Mouse (Mus musculus) ES-E14 (cell line): ENCODE results near the gene Bpi. TPM values are rescaled to one million over a fixed set of nuclear protein-coding genes. Genes with fewer than 3 reads are reported as not detected.

Experiments
- DNase-seq: peaks from one replicate; pipeline ENCODE4 v3.0.0-alpha.2; 2013; ENCODE audit warnings: low read depth, low spot score
- H3K27ac ChIP-seq: 2 replicates; pipeline ENCODE4 v1.5.1; 2012; ENCODE audit warnings: low read depth, mild to moderate bottlenecking, low read length, moderate library complexity, mixed read lengths; ENCODE audit not compliant: poor library complexity, insufficient read depth, severe bottlenecking
- H3K36me3 ChIP-seq: 2 replicates; pipeline ENCODE4 v1.6.1; 2012; ENCODE audit warnings: mild to moderate bottlenecking, low read length, moderate library complexity, mixed read lengths; ENCODE audit not compliant: control insufficient read depth, poor library complexity, insufficient read depth, severe bottlenecking
- H3K4me1 ChIP-seq, 2 experiments: fragments of 150-350 bp in 1 of 2; sonication (generic) in 1 of 2; 2 replicates each; pipeline ENCODE4 v1.6.1; 2012; ENCODE audit warnings: low read length in 2 of 2, mild to moderate bottlenecking in 1 of 2, mixed read lengths in 1 of 2; ENCODE audit not compliant: control insufficient read depth in 2 of 2, insufficient read depth in 2 of 2, poor library complexity in 1 of 2
- H3K4me3 ChIP-seq, 2 experiments: fragments of 150-350 bp in 1 of 2; sonication (generic) in 1 of 2; 2 replicates each; pipeline ENCODE4 v1.5.1; 2012; ENCODE audit warnings: low read length in 2 of 2, low read depth in 1 of 2, mild to moderate bottlenecking in 1 of 2, mixed read lengths in 1 of 2; ENCODE audit not compliant: insufficient read depth in 1 of 2, poor library complexity in 1 of 2, severe bottlenecking in 1 of 2
- H3K9ac ChIP-seq: 2 replicates; pipeline ENCODE4 v1.6.1; 2012; ENCODE audit warnings: low read depth, mild to moderate bottlenecking, low read length, mixed read lengths; ENCODE audit not compliant: poor library complexity, insufficient read depth, severe bottlenecking
- H3K9me3 ChIP-seq: fragments of 150-350 bp; sonication (generic); 2 replicates; pipeline ENCODE4 v1.6.1; 2012; ENCODE audit warnings: low read depth, mild to moderate bottlenecking, low read length; ENCODE audit not compliant: control insufficient read depth, insufficient read depth
- CHD2 ChIP-seq: IDR thresholded peaks from 2 replicates; pipeline ENCODE4 v1.6.1; 2014; ENCODE audit warnings: mild to moderate bottlenecking, low read depth, low read length, inconsistent platforms
- HCFC1 ChIP-seq: IDR thresholded peaks from 2 replicates; pipeline ENCODE4 v1.6.1; 2012; ENCODE audit warnings: low read length, inconsistent platforms, borderline replicate concordance; ENCODE audit not compliant: insufficient read depth
- MAFK ChIP-seq: IDR thresholded peaks from 2 replicates; pipeline ENCODE4 v1.6.1; 2014; ENCODE audit warnings: mild to moderate bottlenecking, low read depth, low read length, inconsistent platforms; ENCODE audit not compliant: insufficient read depth
- ZC3H11A ChIP-seq: IDR thresholded peaks from 2 replicates; pipeline ENCODE4 v1.6.1; 2012; ENCODE audit warnings: low read depth, mild to moderate bottlenecking, inconsistent platforms, low read length, borderline replicate concordance
- ZNF384 ChIP-seq: IDR thresholded peaks from 2 replicates; pipeline ENCODE4 v1.6.1; 2012; ENCODE audit warnings: low read depth, low read length, inconsistent platforms
- in situ Hi-C, 2 experiments: fragments of 600-800 bp; cut with MboI; formaldehyde crosslinking; loops; one replicate each; pipeline ENCODE4 v1.15.1; 2025; ENCODE audit warnings: low sequenced_read_pairs in 2 of 2, inconsistent platforms in 1 of 2; ENCODE audit not compliant: unreplicated experiment in 2 of 2
- total RNA-seq: library from RNA; depleted of rRNA; stranded (reverse); fragments of 300-350 nt; gene quantifications from 2 replicates; pipeline ENCODE4 v1.2.3, GENCODE M21; 2012

Bpi gene
- total RNA-seq, 1 experiment: 0.31 TPM

- Histone ChIP-seq H3K4me3 (no peak overlapping the region), H3K9me3 (no peaks in the 10 kb centered on the region), H3K9ac (no peak overlapping the region), H3K36me3 (no peaks in the 10 kb centered on the region), H3K27ac (no peak overlapping the region), H3K4me1 (no peaks in the 10 kb centered on the region)
- DNase-seq: no peak
- in situ Hi-C loops: no loop called here
- TF ChIP-seq HCFC1: no peak
- no peak for TF ChIP-seq MAFK
- TF ChIP-seq ZNF384: no peak
- no peak for TF ChIP-seq ZC3H11A
- TF ChIP-seq CHD2: no peak
Observed at GRCm38 (mm10) chr2:158264877-158265276, 7.0 kb downstream of the Bpi start.

- no peak overlapping the region for H3K9ac ChIP-seq
- no peaks in the 10 kb centered on the region for H3K9me3 ChIP-seq
- no peaks in the 10 kb centered on the region for H3K4me1 ChIP-seq
- TF ChIP-seq ZNF384 (no peak), ZC3H11A (no peak), MAFK (no peak), HCFC1 (no peak), CHD2 (no peak)
- no peak for DNase-seq
- H3K36me3 ChIP-seq: no peaks in the 10 kb centered on the region
- H3K4me3 ChIP-seq: no peak overlapping the region
- in situ Hi-C loops: no loop called here
- no peak overlapping the region for H3K27ac ChIP-seq
Observed at GRCm38 (mm10) chr2:158270017-158270416, 12.1 kb downstream of the Bpi start.

GRCm38 (mm10) chr2:158273646-158274045 is 15.8 kb downstream of the Bpi start:
- in situ Hi-C loops: no loop called here
- no peaks in the 10 kb centered on the region for H3K4me1 ChIP-seq
- no peak overlapping the region for H3K9ac ChIP-seq
- no peak for DNase-seq
- no peak overlapping the region for H3K27ac ChIP-seq
- H3K9me3 ChIP-seq: no peaks in the 10 kb centered on the region
- no peaks in the 10 kb centered on the region for H3K36me3 ChIP-seq
- H3K4me3 ChIP-seq: no peak overlapping the region
- TF ChIP-seq ZC3H11A (no peak), ZNF384 (no peak), MAFK (no peak), CHD2 (no peak), HCFC1 (no peak)

GRCm38 (mm10) chr2:158275349-158275748 is 17.5 kb downstream of the Bpi start:
- Histone ChIP-seq H3K9me3 (no peaks in the 10 kb centered on the region), H3K4me3 (no peak overlapping the region), H3K27ac (no peak overlapping the region), H3K36me3 (no peaks in the 10 kb centered on the region), H3K4me1 (no peaks in the 10 kb centered on the region), H3K9ac (no peak overlapping the region)
- DNase-seq: no peak
- TF ChIP-seq ZNF384 (no peak), CHD2 (no peak), MAFK (no peak), ZC3H11A (no peak), HCFC1 (no peak)
- in situ Hi-C loops: no loop called here

GRCm38 (mm10) chr2:158275811-158276210 is 17.9 kb downstream of the Bpi start:
- H3K4me3 ChIP-seq: no peak overlapping the region
- no peaks in the 10 kb centered on the region for H3K4me1 ChIP-seq
- no peak for DNase-seq
- TF ChIP-seq MAFK (no peak), CHD2 (no peak), HCFC1 (no peak), ZNF384 (no peak), ZC3H11A (no peak)
- in situ Hi-C loops: no loop called here
- no peak overlapping the region for H3K27ac ChIP-seq
- H3K9me3 ChIP-seq: no peaks in the 10 kb centered on the region
- H3K9ac ChIP-seq: no peak overlapping the region
- no peaks in the 10 kb centered on the region for H3K36me3 ChIP-seq
